Mouse (Mus musculus) ovary, postnatal 36 days (tissue): Measurements from ENCODE around the gene Cngb1.
"Not testable (repeated sequence)": the region's sequence is repeated elsewhere in the genome, so short reads cannot be mapped to it uniquely, and the experiment has no call there.

ENCODE experiments used
- DNase-seq: peaks from one replicate; pipeline ENCODE4 v3.0.0; 2022; ENCODE audit warnings: low spot score, mixed read lengths

Cngb1 gene

GRCm38 (mm10) chr8:95247277-95247676 lies 59.1 kb downstream of the Cngb1 start:
- DNase-seq: no peak

DNA sequence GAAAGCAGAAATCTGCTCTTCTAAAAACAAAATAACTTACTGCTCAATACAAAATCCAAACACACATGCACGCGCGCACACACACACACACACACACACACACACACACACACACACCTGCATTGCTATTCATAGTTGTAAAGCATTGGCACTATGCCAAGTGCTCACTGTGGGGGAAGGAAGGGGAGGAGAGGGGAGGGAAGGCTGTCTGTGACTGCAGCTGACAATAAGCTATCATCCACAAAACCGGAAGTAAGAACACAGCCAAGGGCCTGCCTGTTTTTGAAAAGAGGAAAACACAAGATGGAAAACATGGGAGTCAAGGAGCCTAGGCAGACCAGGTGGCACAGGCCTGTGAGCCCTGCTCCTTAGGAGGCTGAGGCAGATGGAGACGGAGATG lies 61.2 kb downstream of the Cngb1 start:
- DNase-seq: no peak

- no peak for DNase-seq
Measured at GRCm38 (mm10) chr8:95243853-95244252, 62.5 kb downstream of the Cngb1 start.

- DNase-seq: no peak
Measured at GRCm38 (mm10) chr8:95242826-95243571, 63.4 kb downstream of the Cngb1 start.

- DNase-seq: no peak
Measured at GRCm38 (mm10) chr8:95242099-95242825, 64.1 kb downstream of the Cngb1 start.

- peak; percentile 69 for DNase-seq
Measured at GRCm38 (mm10) chr8:95235683-95236082, 70.7 kb downstream of the Cngb1 start.

GRCm38 (mm10) chr8:95230086-95230485 lies 76.3 kb downstream of the Cngb1 start:
- DNase-seq: not testable (repeated sequence)

DNA sequence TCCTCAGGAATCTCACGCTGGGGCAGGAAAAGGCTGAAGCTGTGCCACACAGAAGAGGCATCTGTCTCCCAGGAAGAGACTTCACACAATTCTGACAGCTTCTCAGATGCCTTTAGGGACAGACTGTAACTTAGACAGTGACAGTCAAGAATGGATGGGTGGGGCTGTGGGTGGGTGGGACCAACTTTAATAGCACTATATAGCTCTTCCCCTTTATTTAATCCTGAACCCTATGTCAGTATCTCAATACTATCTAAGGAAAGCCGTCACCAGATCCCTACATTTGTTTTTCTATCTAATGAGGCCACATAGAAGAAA lies 79.3 kb downstream of the Cngb1 start:
- DNase-seq: no peak

DNA sequence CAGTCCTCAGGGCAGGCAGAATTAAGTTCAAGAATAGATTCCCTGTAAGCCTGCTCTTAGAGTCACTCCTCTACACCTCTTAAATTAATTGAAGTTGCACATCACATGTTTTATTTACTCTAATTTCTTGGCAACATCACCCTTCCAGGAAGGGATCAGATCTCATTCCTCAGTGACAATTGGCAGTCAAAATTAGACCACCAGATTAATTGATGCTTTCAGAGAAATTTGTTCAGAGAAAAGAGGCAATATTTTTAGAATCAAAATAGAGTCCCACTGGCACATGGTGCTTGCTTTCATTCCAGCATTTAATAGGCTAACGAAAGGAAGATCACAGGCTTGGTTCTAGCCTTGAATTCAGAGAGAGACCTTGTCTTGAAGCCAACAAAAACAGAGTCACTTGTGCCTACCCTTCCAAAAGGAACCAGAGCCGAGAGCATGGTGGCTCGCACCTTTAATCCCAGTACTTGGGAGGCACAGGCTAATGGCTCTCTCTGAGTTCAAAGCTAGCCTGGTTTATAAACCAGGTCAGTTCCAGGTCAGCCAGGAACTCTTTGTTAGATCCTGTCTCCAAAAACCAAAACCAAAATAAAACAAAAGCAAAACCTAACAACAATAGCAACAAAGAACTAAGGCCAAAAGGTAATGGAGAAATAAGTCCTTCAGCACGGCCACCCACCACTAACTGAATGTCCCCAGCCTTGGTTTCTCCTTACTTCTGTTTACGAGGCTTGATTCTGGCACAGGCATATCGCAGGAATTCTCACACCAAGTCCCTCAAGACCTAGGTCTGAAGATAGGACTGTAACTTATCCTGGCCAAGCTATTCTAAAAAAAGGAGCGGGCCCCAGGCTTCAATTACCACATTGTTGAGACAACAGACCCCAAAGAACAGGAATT lies 79.9 kb downstream of the Cngb1 start:
- DNase-seq: no peak

- no peak for DNase-seq
Measured at GRCm38 (mm10) chr8:95223969-95224368, 82.4 kb downstream of the Cngb1 start.

DNA sequence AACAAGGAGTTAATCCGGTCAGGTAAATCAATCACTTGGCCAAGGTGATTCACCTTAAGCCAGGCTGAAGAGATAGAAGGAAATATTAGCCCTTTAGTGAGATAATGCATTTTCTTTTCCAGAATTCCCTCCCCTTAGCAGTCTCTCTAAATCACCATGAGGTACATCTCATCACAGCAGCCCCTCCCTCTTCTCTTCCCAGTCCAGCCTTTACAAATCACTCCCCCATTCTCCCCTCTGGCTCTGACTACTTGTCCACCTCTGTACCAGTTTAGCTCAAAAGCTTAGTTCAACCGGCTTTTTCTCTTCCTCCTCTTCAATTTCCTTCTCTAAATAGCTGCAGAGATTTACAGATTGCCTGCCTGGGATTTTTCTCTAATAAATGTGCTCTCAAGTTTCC lies 85.3 kb downstream of the Cngb1 start:
- DNase-seq: no peak

GRCm38 (mm10) chr8:95220571-95220998 lies 85.8 kb downstream of the Cngb1 start:
- no peak for DNase-seq

GRCm38 (mm10) chr8:95219623-95220022 lies 86.8 kb downstream of the Cngb1 start:
- DNase-seq: no peak

DNA sequence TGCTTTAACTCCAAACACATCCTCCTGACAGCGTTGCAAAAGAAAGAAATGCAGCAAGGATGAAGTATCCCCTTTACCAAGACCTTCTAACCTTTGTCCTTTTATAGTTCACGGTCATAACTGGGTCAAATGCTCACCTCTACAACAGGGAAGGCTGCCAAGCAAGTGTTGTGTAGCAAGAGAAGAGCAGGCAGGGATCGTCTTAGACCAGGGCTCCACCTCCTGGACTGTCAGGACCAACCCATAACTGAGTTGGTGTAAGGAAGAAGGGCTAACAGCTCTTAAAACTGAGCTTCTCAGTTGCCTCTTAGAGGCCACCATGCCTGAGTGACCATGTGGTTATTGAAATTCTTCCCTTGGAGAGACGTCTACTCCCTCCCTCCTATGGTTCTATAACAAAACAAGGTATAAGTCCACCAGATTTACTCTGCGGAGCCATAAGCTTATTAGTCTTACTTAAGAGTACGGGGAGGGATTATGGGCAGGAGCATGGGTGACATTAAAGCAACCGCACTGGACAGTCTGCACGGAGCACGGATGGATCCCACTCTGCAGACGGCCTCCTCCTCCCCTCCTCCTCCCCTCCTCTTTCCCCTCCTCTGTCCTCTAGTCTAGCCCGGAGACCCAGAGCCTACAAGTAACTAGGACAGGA lies 90.5 kb downstream of the Cngb1 start:
- no peak for DNase-seq

GRCm38 (mm10) chr8:95209924-95210323 lies 96.5 kb downstream of the Cngb1 start:
- no peak for DNase-seq

- no peak for DNase-seq
Measured at GRCm38 (mm10) chr8:95205946-95206345, 100.4 kb downstream of the Cngb1 start.

GRCm38 (mm10) chr8:95204039-95204380 lies 102.4 kb downstream of the Cngb1 start:
- DNase-seq: peak; percentile 76

GRCm38 (mm10) chr8:95203326-95204038 lies 102.9 kb downstream of the Cngb1 start:
- DNase-seq: no peak

- DNase-seq: peak; percentile 52
Measured at GRCm38 (mm10) chr8:95202649-95203275, 103.6 kb downstream of the Cngb1 start, which contains the start of gene Kifc3. Gene Kifc3, minus strand, starts transcription at chr8:95202812.

GRCm38 (mm10) chr8:95202056-95202570 lies 104.3 kb downstream of the Cngb1 start:
- DNase-seq: no peak

- DNase-seq: no peak
Measured at GRCm38 (mm10) chr8:95201491-95201890, 104.9 kb downstream of the Cngb1 start.
